Mouse (Mus musculus) kidney, embryonic 16.5 days (tissue): ENCODE data around the gene Pld3. TPM values are rescaled to one million over a fixed set of nuclear protein-coding genes. Genes with fewer than 3 reads are reported as not detected.
A peak's percentile ranks its signal among the peaks of the same experiment; 100 is the strongest.

Source experiments
- ATAC-seq: fragments of 200-750 bp; cut with Nextera tagmentation; 2 replicates; pipeline ENCODE4 v1.8.0; 2017; ENCODE audit warnings: moderate TSS enrichment; ENCODE audit not compliant: low FRiP score, low TSS enrichment
- H3K27ac ChIP-seq: fragments of 300-500 bp; sonication (generic); 2 replicates; pipeline ENCODE4 v1.5.1; 2014; ENCODE audit warnings: low read length
- H3K27me3 ChIP-seq: fragments of 300-500 bp; sonication (generic); 2 replicates; pipeline ENCODE4 v1.6.1; 2014; ENCODE audit warnings: low read length, control low read depth, mixed read lengths; ENCODE audit not compliant: insufficient read depth
- H3K36me3 ChIP-seq: fragments of 300-500 bp; sonication (generic); 2 replicates; pipeline ENCODE4 v1.6.1; 2014; ENCODE audit warnings: low read length, control low read depth, mixed read lengths; ENCODE audit not compliant: insufficient read depth
- H3K4me1 ChIP-seq: fragments of 300-500 bp; sonication (generic); 2 replicates; pipeline ENCODE4 v1.6.1; 2014; ENCODE audit warnings: low read length, control low read depth, mixed read lengths; ENCODE audit not compliant: insufficient read depth
- H3K4me2 ChIP-seq: fragments of 300-500 bp; sonication (generic); replicated peaks from 2 replicates; pipeline ENCODE4 v1.6.1; 2014; ENCODE audit warnings: low read depth, low read length
- H3K4me3 ChIP-seq: fragments of 300-500 bp; sonication (generic); 2 replicates; pipeline ENCODE4 v1.5.1; 2014; ENCODE audit warnings: mild to moderate bottlenecking, low read length
- H3K9ac ChIP-seq: fragments of 300-500 bp; sonication (generic); replicated peaks from 2 replicates; pipeline ENCODE4 v1.6.1; 2014; ENCODE audit warnings: low read length
- H3K9me3 ChIP-seq: fragments of 300-500 bp; sonication (generic); 2 replicates; pipeline ENCODE4 v1.6.1; 2016; ENCODE audit warnings: low read length, control low read depth
- WGBS: fragments of 180-500 bp; shearing (Covaris S2); extraction: QIAGEN DNeasy Blood & Tissue Kit; methylation state at CpG from one replicate; pipeline ENCODE4 v1.1.7; 2014; 5-methylcytosine and 5-hydroxymethylcytosine counted together
- polyA plus RNA-seq: library from polyadenylated mRNA; unstranded; fragments of >200 nt; fragmentation: Nextera tagmentation; extraction: Ambion mirVana; gene quantifications from 2 replicates; pipeline ENCODE4 v1.2.1, GENCODE M21; 2015

Pld3 gene
- polyA plus RNA-seq, 1 experiment from 2014 or later, result 121 TPM

DNA sequence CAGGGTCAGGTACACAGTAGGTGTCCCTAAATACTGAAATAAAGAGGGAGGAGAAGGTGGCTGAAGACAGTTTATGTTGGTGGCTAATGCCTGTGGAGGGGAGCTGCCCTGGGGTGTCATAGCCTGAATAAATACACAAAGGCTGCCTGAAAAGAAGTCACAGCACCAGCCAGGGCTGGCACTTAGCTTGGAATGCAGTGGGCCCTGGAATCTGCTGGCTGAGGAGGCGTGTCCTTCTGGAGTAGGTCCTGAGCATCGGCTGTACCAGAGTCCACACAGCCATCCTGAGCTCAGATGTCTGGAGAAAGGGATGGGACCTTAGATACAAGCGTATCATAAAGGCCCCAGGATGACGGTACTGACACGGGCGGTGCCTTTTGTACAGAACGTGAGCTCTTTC, 61.2 kb downstream of the Pld3 start:
- H3K4me1 ChIP-seq, result peaks cover 33% of the 10 kb centered on the region
- peak overlapping the region; percentile 97; the same call in 1 of the 2 replicates for H3K27ac ChIP-seq
- H3K4me2 ChIP-seq, result no peak overlapping the region
- H3K36me3 ChIP-seq, result peaks cover 10% of the 10 kb centered on the region
- H3K4me3 ChIP-seq, result no peak overlapping the region
- no peak for ATAC-seq
- H3K27me3 ChIP-seq, result no peaks in the 10 kb centered on the region
- 76% methylated on average over 7 of the region's 7 CpGs for WGBS
- no peak overlapping the region for H3K9ac ChIP-seq
- no peaks in the 10 kb centered on the region for H3K9me3 ChIP-seq

DNA sequence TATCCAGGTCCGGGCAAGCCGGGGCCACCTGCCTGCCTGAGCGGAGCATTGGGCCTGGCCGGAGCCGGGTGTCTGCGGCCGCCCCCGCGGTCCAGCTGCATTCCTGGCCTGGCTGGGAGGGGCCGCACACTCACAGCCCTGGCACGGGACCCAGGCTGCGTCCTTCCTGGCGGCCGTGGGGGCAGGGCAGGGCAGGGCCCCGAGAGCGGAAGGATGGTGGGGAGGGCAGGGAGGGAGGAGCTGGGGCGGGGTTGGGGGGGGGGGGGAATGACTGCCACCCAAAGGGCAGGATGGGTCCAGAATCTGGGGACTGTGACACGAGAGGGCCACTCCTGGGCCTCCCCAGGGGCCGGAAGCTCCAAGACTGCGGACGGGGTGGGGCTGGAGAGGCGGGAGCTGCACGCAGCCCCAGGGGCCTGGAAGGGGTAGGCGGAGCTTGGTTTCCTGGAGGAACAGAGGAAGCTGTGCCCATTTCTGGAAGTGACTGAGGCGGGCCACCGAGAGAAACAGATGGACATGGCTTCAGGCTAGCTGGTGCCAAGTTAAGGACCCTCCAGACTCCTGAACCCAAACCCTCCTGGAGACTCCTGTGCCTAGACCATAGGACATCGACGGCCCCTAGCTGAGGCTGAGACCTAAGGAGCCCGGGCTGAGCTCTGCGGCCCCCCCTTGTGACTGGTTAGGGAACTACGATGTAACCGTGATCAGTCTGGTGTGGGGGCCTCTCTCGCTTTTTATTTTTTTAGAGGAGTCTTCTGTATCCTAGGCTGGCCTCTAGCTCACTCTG, 62.3 kb downstream of the Pld3 start:
- Histone ChIP-seq H3K4me1 (peaks cover 33% of the 10 kb centered on the region), H3K9ac (peak overlapping the region; percentile 71), H3K27me3 (no peaks in the 10 kb centered on the region), H3K9me3 (no peaks in the 10 kb centered on the region), H3K27ac (peak overlapping the region; percentile 97), H3K4me3 (peak overlapping the region; percentile 38), H3K36me3 (peaks cover 10% of the 10 kb centered on the region), H3K4me2 (peak overlapping the region; percentile 58)
- under 1% methylated on average over 31 of the region's 33 CpGs for WGBS
- peak; percentile 85 for ATAC-seq

DNA sequence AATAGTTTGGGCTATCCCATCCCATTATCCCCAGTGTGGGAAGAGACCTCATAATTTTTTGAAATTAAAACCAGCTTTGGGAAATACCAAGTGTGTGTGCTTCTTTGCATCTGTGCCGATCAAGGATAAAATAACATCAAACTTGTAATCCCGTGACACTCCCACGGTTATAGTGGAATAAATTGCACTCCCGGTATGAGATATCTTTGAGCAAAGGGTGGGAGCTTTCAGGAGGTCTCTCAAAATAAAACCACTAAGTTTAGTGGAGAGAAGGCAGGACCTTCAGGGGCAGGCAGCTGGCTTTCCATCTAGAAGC, 62.8 kb downstream of the Pld3 start:
- no peaks in the 10 kb centered on the region for H3K27me3 ChIP-seq
- no peak for ATAC-seq
- H3K27ac ChIP-seq, result peak overlapping the region; percentile 97
- H3K4me2 ChIP-seq, result peak overlapping the region; percentile 58
- H3K9ac ChIP-seq, result peak overlapping the region; percentile 71
- H3K4me3 ChIP-seq, result peak overlapping the region; percentile 38
- 16% methylated on average over 4 of the region's 4 CpGs for WGBS
- peaks cover 10% of the 10 kb centered on the region for H3K36me3 ChIP-seq
- peaks cover 33% of the 10 kb centered on the region for H3K4me1 ChIP-seq
- H3K9me3 ChIP-seq, result no peaks in the 10 kb centered on the region

DNA sequence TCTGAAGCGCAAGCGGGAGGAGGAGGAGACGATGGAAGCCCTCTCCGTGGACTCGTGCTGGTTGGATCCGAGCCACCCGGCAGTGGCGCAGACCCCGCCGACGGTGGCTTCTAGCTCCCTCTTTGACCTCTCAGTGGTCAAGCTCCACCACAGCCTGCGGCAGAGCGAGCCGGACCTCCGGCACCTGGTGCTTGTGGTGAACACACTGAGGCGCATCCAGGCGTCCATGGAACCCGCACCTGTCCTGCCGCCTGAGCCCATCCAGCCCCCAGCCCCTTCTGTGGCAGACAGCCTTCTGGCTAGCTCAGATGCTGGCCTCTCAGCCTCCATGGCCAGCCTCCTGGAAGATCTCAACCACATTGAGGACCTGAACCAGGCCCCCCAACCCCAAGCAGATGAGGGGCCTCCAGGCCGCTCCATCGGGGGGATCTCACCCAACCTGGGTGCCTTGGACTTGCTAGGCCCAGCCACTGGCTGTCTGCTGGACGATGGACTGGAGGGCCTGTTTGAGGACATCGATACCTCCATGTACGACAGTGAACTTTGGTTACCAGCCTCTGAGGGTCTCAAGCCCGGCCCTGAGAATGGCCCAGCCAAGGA, 63.6 kb downstream of the Pld3 start:
- H3K27me3 ChIP-seq, result no peaks in the 10 kb centered on the region
- no peak overlapping the region for H3K4me3 ChIP-seq
- no peak for ATAC-seq
- 88% methylated on average over 25 of the region's 25 CpGs for WGBS
- H3K27ac ChIP-seq, result peak overlapping the region; percentile 97
- H3K36me3 ChIP-seq, result peaks cover 10% of the 10 kb centered on the region
- H3K9me3 ChIP-seq, result no peaks in the 10 kb centered on the region
- H3K4me1 ChIP-seq, result peaks cover 33% of the 10 kb centered on the region
- H3K4me2 ChIP-seq, result peak overlapping the region; percentile 58; the same call in 1 of the 2 replicates
- H3K9ac ChIP-seq, result 0 out of 2 replicates have a peak overlapping the region, but pooled peaks have one; percentile 29

DNA sequence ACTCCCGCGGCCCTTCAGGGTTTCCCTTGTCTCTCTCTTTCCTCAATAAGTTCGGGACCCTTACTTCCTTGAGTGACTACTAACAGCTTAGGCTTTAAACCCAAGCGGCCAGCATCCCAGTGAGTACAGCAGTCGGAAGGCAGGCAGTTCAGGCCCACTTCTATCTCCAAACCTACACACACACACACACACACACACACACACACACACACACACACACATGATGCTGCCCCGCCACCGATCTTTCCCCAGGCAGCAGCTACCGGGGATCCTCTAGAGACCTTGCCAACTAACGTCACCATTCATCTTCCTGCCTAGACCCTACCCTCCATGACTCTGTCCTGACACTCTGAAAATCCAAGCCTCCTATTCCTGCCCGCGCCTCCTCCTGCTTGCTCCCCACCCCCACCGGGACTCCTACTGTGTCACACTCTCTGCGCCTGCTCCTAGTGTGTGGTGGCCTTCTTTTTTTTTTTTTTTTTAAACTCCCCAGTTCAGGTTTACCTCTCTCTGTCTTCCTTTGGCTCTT, 65.2 kb downstream of the Pld3 start:
- Histone ChIP-seq H3K9me3 (no peaks in the 10 kb centered on the region), H3K27me3 (no peaks in the 10 kb centered on the region), H3K27ac (peak overlapping the region; percentile 99), H3K9ac (peak overlapping the region; percentile 94), H3K4me2 (peak overlapping the region; percentile 57), H3K4me3 (peak overlapping the region; percentile 75), H3K4me1 (peaks cover 33% of the 10 kb centered on the region), H3K36me3 (peaks cover 10% of the 10 kb centered on the region)
- WGBS, result 2% methylated on average over 13 of the region's 13 CpGs
- no peak for ATAC-seq

DNA sequence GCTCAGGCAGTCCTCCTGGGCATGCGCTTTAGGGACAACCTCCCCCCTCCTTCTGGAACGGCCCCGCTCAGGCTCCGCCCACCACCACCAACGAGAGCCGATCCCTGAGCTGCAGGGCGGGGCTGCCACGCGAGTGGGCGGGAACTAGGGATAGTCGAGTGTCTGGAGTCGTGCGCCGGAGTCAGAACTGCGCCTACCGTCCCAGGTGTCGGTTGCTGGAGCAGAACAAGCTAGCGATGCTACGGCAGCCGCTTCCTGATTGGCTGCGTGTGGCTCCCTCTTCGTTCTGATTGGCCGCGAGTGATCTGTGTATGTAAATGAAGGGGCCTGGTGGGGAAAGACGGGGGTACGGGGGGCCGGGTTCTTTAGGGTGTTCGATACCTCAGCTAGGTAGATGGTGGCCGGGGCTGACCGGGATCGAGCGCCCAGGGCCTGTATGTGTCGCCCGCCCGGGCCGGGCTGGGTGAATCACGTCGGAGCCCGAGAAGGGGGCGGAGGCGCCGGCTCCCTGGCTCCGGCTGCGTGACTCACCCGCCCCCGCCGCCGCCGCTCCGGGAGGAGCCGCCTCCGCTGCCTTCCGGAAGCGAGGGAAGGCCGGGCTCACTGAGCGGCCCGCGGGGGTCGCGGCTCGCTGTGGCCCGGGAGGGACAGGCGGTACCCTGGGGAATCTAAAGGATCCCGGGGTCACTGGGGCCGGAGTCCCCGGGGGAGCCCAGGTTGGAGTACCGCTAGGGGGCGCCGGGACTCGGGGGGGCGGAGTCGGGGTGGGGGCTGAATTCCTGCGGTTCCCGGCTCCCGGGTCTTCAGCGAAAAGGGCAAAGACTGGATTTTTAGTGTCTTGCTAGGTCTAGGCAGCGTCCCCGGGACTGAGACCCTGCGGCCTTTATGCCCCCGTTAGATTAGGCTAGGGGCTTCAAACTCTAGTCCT, 66.0 kb downstream of the Pld3 start, which contains the start of gene Sertad1:
Gene Sertad1, plus strand, starts transcription at position 141 of the 928 bp plus-strand sequence.
- H3K27me3 ChIP-seq, result no peaks in the 10 kb centered on the region
- under 1% methylated on average over 80 of the region's 80 CpGs for WGBS
- H3K4me3 ChIP-seq, result peak within 1 kb of the TSS; percentile 75
- peak; percentile 92 for ATAC-seq
- peaks cover 41% of the 10 kb centered on the region for H3K4me1 ChIP-seq
- H3K4me2 ChIP-seq, result peak within 1 kb of the TSS; percentile 76
- peak within 1 kb of the TSS; percentile 99 for H3K27ac ChIP-seq
- no peaks in the 10 kb centered on the region for H3K9me3 ChIP-seq
- peaks cover 10% of the 10 kb centered on the region for H3K36me3 ChIP-seq
- peak within 1 kb of the TSS; percentile 94 for H3K9ac ChIP-seq

DNA sequence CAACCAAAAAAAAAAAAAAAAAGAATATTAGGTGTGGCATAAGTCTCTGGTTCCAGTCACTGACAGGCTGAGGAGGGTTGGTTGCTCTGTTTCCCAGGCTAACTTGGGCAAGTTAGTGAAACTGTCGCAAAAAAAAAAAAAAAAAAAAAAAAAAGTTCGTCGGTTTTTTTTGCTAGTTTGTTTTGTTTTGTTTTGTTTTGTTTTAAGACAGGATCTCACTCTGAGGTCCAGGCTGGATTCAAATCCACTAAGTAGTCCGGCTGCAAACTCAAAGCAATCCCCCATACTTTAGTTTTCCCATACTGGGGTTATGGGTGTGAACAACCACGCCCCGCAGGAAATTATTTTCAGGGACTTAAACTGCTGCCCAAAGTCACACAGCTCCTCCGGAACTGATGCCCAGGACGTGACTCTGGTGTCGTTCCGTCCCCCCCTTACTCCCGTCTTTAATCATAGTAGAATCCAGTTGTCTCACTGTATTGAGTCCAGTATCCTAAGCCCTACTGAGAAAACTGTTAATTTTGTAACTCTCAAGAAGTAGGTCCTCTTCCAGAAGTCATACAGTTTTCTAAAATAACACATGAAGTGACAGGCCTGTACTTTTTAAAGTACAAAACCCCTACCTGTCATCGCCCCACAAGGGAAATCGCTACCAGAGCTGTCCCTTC, 66.8 kb downstream of the Pld3 start:
- H3K4me3 ChIP-seq, result peak overlapping the region; percentile 75
- peak overlapping the region; percentile 76 for H3K4me2 ChIP-seq
- WGBS, result 2% methylated on average over 13 of the region's 13 CpGs
- peaks cover 41% of the 10 kb centered on the region for H3K4me1 ChIP-seq
- H3K27me3 ChIP-seq, result no peaks in the 10 kb centered on the region
- H3K9me3 ChIP-seq, result no peaks in the 10 kb centered on the region
- peaks cover 10% of the 10 kb centered on the region for H3K36me3 ChIP-seq
- H3K9ac ChIP-seq, result peak overlapping the region; percentile 61
- no peak for ATAC-seq
- H3K27ac ChIP-seq, result peak overlapping the region; percentile 99

DNA sequence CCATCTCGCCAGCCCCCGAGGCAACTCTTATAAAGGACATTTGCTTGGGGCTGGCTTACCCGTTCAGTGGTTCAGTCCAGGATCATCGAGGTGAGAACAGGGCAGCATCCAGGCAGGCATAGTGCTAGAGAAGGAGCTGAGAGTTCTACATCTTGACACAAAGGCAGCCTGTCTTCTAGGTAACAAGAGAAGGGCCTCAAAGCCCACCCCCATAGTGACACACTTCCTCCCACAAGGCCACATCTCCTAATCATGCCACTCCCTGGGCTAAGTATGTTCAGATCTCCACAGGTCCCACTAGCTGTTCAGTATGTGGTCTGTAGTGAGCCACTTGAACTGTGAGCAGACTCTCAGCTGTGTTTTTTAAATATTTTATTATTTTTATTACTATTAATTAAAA, 69.2 kb downstream of the Pld3 start:
- Histone ChIP-seq H3K4me1 (peaks cover 30% of the 10 kb centered on the region), H3K9ac (no peak overlapping the region), H3K27ac (no peak overlapping the region), H3K4me2 (no peak overlapping the region), H3K36me3 (no peaks in the 10 kb centered on the region), H3K9me3 (no peaks in the 10 kb centered on the region), H3K4me3 (no peak overlapping the region), H3K27me3 (no peaks in the 10 kb centered on the region)
- ATAC-seq, result no peak
- WGBS, result 90% methylated on average over 4 of the region's 4 CpGs
